Mouse (Mus musculus): ENCODE data around the gene Pp2d1. TPM values are rescaled to one million over a fixed set of nuclear protein-coding genes. Genes with fewer than 3 reads are reported as not detected.
"Not testable (repeated sequence)": the region's sequence is repeated elsewhere in the genome, so short reads cannot be mapped to it uniquely, and the experiment has no call there.

The Pp2d1 gene
- 0.26 and 0.33 TPM in 2 replicates for polyA plus RNA-seq (2015; fragmentation: Nextera tagmentation; extraction: Ambion mirVana)

GRCm38 (mm10) chr17:53539351-53539750, at the start of gene Pp2d1:
TSS of gene Pp2d1 (minus strand) at chr17:53539451.
- not testable (repeated sequence) for DNase-seq (ENCODE audit: low spot score)

GRCm38 (mm10) chr17:53588097-53588855, 49.0 kb upstream of the Pp2d1 start:
- no peak for DNase-seq (ENCODE audit: low spot score)

DNA sequence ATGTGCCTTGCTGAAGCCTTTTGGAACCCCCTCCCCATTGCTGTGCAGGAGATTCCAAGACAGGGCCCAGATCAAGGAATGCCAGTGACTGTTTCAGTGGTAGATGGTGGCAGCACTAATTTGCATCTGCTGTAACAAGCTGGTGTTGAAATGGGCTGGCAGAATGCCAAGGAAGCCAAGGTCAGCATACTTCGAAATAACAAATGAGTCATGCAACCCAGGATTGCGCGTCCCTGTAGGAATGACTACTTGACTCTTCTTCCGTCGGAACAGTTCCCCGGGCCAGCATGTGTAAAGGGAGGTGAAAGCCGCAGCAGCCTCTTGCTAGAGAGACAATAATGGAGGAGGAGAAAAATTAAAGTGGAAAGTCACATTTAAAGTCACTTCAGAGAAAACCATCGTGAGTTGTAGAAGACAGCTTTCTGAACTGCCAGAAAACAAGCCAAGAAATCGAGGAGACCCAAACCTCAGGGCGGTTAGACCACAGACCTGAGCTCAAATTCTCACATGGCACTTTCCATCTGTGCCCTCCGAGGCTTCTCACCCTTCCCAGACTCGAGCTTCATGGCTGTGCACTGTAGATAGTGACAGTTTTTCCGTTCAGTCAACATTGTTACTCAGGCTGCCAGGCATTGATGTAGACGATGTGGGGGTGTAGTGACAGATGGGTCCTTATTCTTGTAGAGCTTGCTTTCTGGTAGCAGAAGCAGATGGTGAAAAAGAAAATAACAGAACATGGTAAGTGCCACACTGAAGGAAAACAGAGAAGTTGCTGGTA, 48.0 kb upstream of the Pp2d1 start:
- peak; percentile 78 for DNase-seq (ENCODE audit: low spot score)

- DNase-seq (ENCODE audit: low spot score): no peak
These were observed 44.8 kb upstream of the Pp2d1 start for GRCm38 (mm10) chr17:53583846-53584579.

GRCm38 (mm10) chr17:53582805-53583204, 43.6 kb upstream of the Pp2d1 start:
- DNase-seq (ENCODE audit: low spot score): no peak

DNA sequence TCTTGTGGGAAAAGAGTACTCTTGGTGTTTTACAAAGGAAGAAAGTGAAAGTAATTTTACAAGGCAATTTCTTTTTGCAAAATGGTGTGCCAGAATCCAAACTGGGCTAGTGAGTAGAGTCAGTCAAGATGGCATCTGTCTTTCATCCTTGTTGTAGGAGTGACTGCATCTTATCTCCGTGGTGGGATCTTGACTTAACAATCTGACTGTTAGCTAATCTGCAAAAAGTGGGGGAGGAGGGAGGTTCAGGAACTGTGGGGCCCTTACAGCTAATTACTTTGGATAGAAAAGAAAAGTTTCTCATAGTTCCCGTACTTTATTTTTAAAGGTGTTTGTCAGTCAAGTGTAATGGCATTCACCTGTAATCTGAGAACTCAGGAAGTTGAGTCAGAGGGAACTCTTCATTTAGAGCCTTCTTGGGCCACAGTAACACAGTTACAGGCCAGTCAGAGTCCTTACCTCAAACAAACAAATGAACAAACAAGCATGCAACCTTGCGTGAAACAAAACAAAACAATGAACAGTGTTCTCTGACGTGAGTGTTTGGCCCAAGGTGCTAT, 42.9 kb upstream of the Pp2d1 start:
- DNase-seq (ENCODE audit: low spot score): no peak

DNA sequence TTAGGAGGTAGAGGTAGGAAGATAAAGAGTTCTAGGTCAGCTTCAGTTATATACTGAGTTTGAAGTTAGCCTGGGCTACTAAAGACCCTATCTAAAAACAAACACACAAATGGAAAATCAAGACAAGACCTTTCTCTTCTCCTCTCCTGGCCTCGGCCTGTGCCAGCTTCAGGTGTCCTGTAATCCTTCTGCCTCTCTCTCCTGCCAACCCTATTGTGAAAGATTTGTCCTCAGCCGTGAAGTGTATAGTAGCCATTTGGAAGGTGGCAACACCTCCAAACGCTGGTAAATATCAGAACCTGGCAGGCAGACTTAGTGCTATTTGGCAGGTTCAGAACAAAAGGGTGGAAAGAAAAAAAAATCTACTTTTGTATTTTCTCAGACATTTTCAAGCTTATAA, 41.0 kb upstream of the Pp2d1 start:
- no peak for DNase-seq (ENCODE audit: low spot score)

GRCm38 (mm10) chr17:53579612-53580011, 40.4 kb upstream of the Pp2d1 start:
- no peak for DNase-seq (ENCODE audit: low spot score)

- DNase-seq (ENCODE audit: low spot score): peak; percentile 40
These were observed 39.5 kb upstream of the Pp2d1 start for GRCm38 (mm10) chr17:53578776-53579175.

- no peak for DNase-seq (ENCODE audit: low spot score)
These were observed 39.0 kb upstream of the Pp2d1 start for GRCm38 (mm10) chr17:53578249-53578648.

- DNase-seq (ENCODE audit: low spot score): no peak
These were observed 38.5 kb upstream of the Pp2d1 start for GRCm38 (mm10) chr17:53577754-53578153.

- DNase-seq (ENCODE audit: low spot score): no peak
These were observed 37.9 kb upstream of the Pp2d1 start for GRCm38 (mm10) chr17:53577151-53577550.

- no peak for DNase-seq (ENCODE audit: low spot score)
These were observed 33.8 kb upstream of the Pp2d1 start for GRCm38 (mm10) chr17:53573019-53573556.

DNA sequence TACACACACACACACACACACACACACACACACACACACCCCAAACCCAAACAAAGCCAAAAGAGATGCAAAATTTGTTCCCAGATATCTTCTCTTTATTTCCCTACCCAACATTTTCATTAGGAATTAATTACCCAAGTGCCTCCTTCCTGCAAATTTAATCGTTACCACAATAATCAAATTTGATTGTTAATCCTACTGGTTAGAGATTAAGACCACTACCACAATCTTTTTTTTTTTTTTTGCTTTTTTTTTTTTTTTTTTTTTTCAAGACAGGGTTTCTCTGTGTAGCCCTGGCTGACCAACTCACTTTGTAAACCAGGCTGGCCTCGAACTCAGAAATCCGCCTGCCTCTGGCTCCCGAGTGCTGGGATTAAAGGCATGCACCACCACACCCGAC, 31.7 kb upstream of the Pp2d1 start:
- DNase-seq (ENCODE audit: low spot score): not testable (repeated sequence)

DNA sequence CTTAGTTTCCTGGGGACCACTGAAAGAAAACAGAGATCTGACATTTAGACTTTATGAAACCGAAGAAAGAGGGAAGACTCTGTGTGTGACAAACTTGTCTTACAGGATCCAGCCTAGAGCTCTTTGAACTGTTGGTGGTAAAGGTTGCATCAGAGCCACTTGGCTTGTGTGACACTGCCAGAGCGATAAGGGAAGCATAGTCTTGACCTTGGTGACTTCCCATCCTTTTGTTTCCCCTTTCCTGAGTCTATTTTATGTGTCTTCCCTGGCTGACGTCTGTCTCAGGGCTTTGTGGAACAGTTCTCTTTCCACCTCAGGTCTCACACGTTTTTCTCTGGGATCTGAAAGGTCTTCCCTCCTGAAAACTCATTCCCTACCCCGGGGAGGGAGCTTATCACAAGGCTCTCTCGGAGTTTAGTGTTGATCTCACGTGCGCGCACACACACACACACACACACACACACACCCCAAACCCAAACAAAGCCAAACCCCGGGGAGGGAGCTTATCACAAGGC, 31.2 kb upstream of the Pp2d1 start:
- DNase-seq (ENCODE audit: low spot score): peak; percentile 56

GRCm38 (mm10) chr17:53569829-53570228, 30.6 kb upstream of the Pp2d1 start:
- peak; percentile 80 for DNase-seq (ENCODE audit: low spot score)

DNA sequence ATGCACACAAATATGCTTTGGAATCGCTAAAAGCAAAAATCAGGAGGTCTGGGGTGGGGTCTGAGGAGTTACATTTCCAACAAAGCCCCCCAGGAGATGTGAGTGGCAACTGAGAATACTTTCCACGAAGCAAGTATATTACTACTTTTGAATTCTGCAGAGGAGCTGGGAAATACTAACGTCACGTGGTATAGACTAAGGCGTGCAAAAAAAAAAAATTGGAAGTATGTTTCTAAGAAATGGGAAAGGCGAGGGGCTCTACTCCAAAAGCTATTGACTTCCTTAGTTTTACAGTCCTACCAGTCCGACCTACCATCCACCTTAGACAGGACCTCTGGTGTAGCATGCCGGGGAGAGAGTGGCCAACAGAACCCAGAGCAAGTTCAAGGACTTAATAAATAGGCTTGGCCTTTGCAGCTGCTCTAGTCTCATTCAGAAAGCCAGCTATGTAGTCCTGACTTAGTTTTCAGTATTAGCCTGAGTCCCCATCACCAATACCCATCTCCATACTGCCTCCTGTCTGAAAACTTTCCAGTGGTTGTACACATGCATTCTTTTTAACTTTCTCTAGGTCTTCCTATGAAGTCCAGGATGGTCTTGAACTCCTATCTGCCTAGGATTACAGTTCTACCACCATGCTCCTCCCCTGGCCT, 29.6 kb upstream of the Pp2d1 start:
- no peak for DNase-seq (ENCODE audit: low spot score)

- peak; percentile 94 for DNase-seq (ENCODE audit: low spot score)
These were observed 28.9 kb upstream of the Pp2d1 start for GRCm38 (mm10) chr17:53568118-53568517.

DNA sequence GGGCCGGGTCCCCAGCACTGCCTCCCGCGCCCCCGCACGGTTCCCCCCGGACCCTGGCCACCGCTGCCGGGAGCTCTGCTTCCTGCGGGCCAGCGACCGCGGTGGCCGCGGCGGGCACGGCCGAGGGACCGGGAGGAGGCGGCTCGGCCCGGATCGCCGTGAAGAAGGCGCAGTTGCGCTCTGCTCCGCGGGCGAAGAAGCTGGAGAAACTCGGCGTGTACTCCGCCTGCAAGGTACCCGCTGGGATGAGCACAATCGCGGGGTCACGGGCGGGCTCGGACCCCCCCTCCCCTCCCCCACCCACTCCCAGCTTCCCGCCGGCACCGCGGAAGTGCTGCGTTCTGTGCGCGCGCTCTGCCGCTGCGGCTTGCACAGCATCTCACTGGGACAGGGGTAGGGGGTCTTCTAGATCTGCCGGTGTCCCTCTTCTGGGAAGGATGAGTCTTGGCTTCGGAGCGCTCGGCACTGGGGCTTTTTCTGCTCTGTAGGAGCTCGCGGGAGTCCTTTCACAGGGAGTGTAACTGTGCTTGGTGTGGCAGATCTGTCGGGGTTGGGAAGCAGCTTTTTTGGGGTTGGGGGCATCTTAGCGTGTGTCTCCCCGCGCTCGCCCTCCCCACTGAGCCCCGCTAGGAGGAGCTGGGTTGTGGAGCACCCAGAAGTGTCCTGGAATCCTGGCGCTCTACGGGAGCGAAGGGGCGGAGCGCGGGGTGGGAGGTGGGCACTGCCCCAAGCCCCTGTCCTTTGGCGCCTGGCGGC, 28.3 kb upstream of the Pp2d1 start:
- DNase-seq (ENCODE audit: low spot score): peak; percentile 74

- peak; percentile 66 for DNase-seq (ENCODE audit: low spot score)
These were observed 27.7 kb upstream of the Pp2d1 start for GRCm38 (mm10) chr17:53566919-53567345.

All from thymus, postnatal 0 days (tissue).